Mouse (Mus musculus) gastrocnemius, postnatal 4 days (tissue): ENCODE measurements around the gene Sapcd2. TPM values are rescaled to one million over a fixed set of nuclear protein-coding genes. Genes with fewer than 3 reads are reported as not detected.
"Not testable (repeated sequence)": the region's sequence is repeated elsewhere in the genome, so short reads cannot be mapped to it uniquely, and the experiment has no call there.

Experiments
- DNase-seq, 2 experiments: peaks; one replicate each; pipeline ENCODE4 v3.0.0; 2021 to 2022; ENCODE audit warnings: low spot score in 2 of 2, mixed read lengths in 2 of 2
- total RNA-seq, 2 experiments: library from RNA; stranded (reverse); gene quantifications; 2 replicates each; pipeline ENCODE4 v1.2.3; 2021

Sapcd2 gene
- total RNA-seq, 2 experiments from 2014 or later: 6.2 TPM

GRCm38 (mm10) chr2:25372644-25373391 is 697 bp downstream of the Sapcd2 start:
- no peak for DNase-seq

GRCm38 (mm10) chr2:25373431-25373830 is 1.3 kb downstream of the Sapcd2 start:
- DNase-seq: no peak

GRCm38 (mm10) chr2:25376589-25376988 is 4.5 kb downstream of the Sapcd2 start:
- DNase-seq: peak in 1 of 2 experiments; percentile 53

- DNase-seq: no peak
Observed at GRCm38 (mm10) chr2:25384492-25384891, 12.4 kb downstream of the Sapcd2 start.

GRCm38 (mm10) chr2:25391266-25391665 is 19.1 kb downstream of the Sapcd2 start:
- DNase-seq: no peak

GRCm38 (mm10) chr2:25394281-25395221 is 22.4 kb downstream of the Sapcd2 start:
- DNase-seq: peak in 1 of 2 experiments; percentile 70

GRCm38 (mm10) chr2:25395721-25396596 is 23.8 kb downstream of the Sapcd2 start, which contains the start of gene Entpd2:
Entpd2 (plus strand) TSS chr2:25395874.
- peak in 1 of 2 experiments; percentile 41 for DNase-seq

- DNase-seq: no peak
Observed at GRCm38 (mm10) chr2:25396597-25396983, 24.5 kb downstream of the Sapcd2 start.

GRCm38 (mm10) chr2:25397010-25397409 is 24.9 kb downstream of the Sapcd2 start:
- no peak for DNase-seq

- no peak for DNase-seq
Observed at GRCm38 (mm10) chr2:25398065-25398464, 25.9 kb downstream of the Sapcd2 start.

- no peak for DNase-seq
Observed at GRCm38 (mm10) chr2:25399051-25399450, 26.9 kb downstream of the Sapcd2 start, which contains the start of gene Npdc1. Npdc1 (plus strand) TSS chr2:25399351.

GRCm38 (mm10) chr2:25400291-25400690 is 28.2 kb downstream of the Sapcd2 start:
- DNase-seq: peak in 1 of 2 experiments; percentile 60

GRCm38 (mm10) chr2:25400764-25401163 is 28.6 kb downstream of the Sapcd2 start:
- peak in 1 of 2 experiments; percentile 55 for DNase-seq

- DNase-seq: peak in 1 of 2 experiments; percentile 71
Observed at GRCm38 (mm10) chr2:25402377-25402971, 30.4 kb downstream of the Sapcd2 start.

GRCm38 (mm10) chr2:25402972-25403601 is 31.0 kb downstream of the Sapcd2 start:
- DNase-seq: peak in 1 of 2 experiments; percentile 63

- no peak for DNase-seq
Observed at GRCm38 (mm10) chr2:25403994-25404393, 31.9 kb downstream of the Sapcd2 start.

- DNase-seq: no peak
Observed at GRCm38 (mm10) chr2:25408908-25409307, 36.8 kb downstream of the Sapcd2 start.

- not testable (repeated sequence) for DNase-seq
Observed at GRCm38 (mm10) chr2:25413436-25413835, 41.3 kb downstream of the Sapcd2 start.

GRCm38 (mm10) chr2:25417426-25417825 is 45.3 kb downstream of the Sapcd2 start:
- DNase-seq: no peak

GRCm38 (mm10) chr2:25421896-25422295 is 49.8 kb downstream of the Sapcd2 start:
- no peak for DNase-seq
